25 mouse cellular contexts compared by ENCODE assay signal in the genomic region with DNA sequence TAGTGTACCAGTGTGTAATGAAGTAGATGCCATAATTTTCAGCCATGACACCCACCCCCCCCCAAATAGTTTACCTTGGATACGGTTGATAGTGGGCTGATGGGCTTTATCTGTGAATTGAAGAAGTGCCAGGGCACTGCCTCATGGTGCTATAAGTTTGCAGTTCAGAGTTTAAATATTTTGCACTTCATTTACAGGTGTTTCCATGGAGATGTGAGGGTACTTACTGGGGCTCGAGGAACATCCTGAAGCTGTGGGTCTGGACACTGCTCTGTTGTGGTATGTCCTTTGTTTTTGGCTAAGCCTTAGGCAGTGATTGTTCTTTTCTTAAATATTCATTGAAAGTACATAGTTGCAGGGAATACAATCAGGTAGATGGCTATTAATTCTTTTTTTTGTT. TPM values are rescaled to one million over a fixed set of nuclear protein-coding genes. Genes with fewer than 3 reads are reported as not detected.
"Had no signal": no experiment of that assay in that cellular context is flagged by ENCODE, and none has a peak within 500 bp of the region (broad histone marks: within the 10 kb centered on the region; RNA-seq: fewer than 3 reads in every experiment).

No protein-coding gene starts in this region.

- H3K27ac ChIP-seq: intestine, embryonic 15.5 days; kidney, embryonic 15.5 days; left cerebral cortex, adult 2 months; limb, embryonic 12.5 days; limb, embryonic 15.5 days; liver, embryonic 13.5 days; midbrain, embryonic 10.5 days; midbrain, embryonic 13.5 days had no signal

- DNase-seq: kidney, adult 11 months; kidney, adult 8-10 months; kidney, postnatal 10 days; kidney, postnatal 36 days; layer of hippocampus, postnatal 36 days; liver, embryonic 13.5 days; lung, embryonic 14.5 days; lung, postnatal 36 days; right cerebral cortex, postnatal 14 days; right cerebral cortex, postnatal 4 days; thymus, adult 18-20 months; thymus, postnatal 4 days had no signal

- H3K27me3 ChIP-seq: intestine, embryonic 15.5 days; kidney, embryonic 15.5 days; limb, embryonic 12.5 days; limb, embryonic 15.5 days; liver, embryonic 13.5 days; megakaryocyte, embryonic 14.5 days; midbrain, embryonic 13.5 days had no signal

- H3K9me3 ChIP-seq: intestine, embryonic 15.5 days; kidney, embryonic 15.5 days; limb, embryonic 12.5 days; limb, embryonic 15.5 days; liver, embryonic 13.5 days; megakaryocyte, embryonic 14.5 days; midbrain, embryonic 10.5 days; midbrain, embryonic 13.5 days had no signal

- H3K4me2 ChIP-seq: intestine, embryonic 15.5 days; kidney, embryonic 15.5 days; limb, embryonic 12.5 days; limb, embryonic 15.5 days; liver, embryonic 13.5 days; lung, embryonic 14.5 days; midbrain, embryonic 13.5 days had no signal

- H3K36me3 ChIP-seq: intestine, embryonic 15.5 days; kidney, embryonic 15.5 days; limb, embryonic 12.5 days; limb, embryonic 15.5 days; liver, embryonic 13.5 days; midbrain, embryonic 10.5 days; midbrain, embryonic 13.5 days had no signal

- H3K9ac ChIP-seq: intestine, embryonic 15.5 days; kidney, embryonic 15.5 days; limb, embryonic 12.5 days; limb, embryonic 15.5 days; liver, embryonic 13.5 days; lung, embryonic 14.5 days; midbrain, embryonic 13.5 days had no signal

- H3K4me3 ChIP-seq: intestine, embryonic 15.5 days; kidney, embryonic 15.5 days; left cerebral cortex, adult 2 months; limb, embryonic 12.5 days; limb, embryonic 15.5 days; liver, embryonic 13.5 days; megakaryocyte, embryonic 14.5 days; midbrain, embryonic 10.5 days; midbrain, embryonic 13.5 days; myocyte had no signal

- H3K4me1 ChIP-seq: intestine, embryonic 15.5 days; kidney, embryonic 15.5 days; limb, embryonic 12.5 days; limb, embryonic 15.5 days; liver, embryonic 13.5 days; midbrain, embryonic 10.5 days; midbrain, embryonic 13.5 days had no signal

- ATAC-seq: intestine, embryonic 15.5 days; lung, postnatal 0 days; midbrain, embryonic 13.5 days; midbrain, embryonic 16.5 days had no signal

RNA-seq across cellular contexts. Expression of gene Sell, which starts 1.1 kb away (rescaled TPM):
- polyA plus RNA-seq: limb, embryonic 12.5 days; midbrain, embryonic 10.5 days; midbrain, embryonic 13.5 days; midbrain, embryonic 16.5 days; myocyte; neural tube, embryonic 11.5 days had no signal

RNA-seq across cellular contexts. Expression of gene Sele, which starts 14.8 kb away (rescaled TPM):
- polyA plus RNA-seq: liver, embryonic 13.5 days; lung, embryonic 14.5 days; lung, postnatal 0 days; midbrain, embryonic 10.5 days; midbrain, embryonic 13.5 days; midbrain, embryonic 16.5 days; myocyte; neural tube, embryonic 14.5 days had no signal

RNA-seq across cellular contexts. Expression of gene Selp, which starts 52.2 kb away (rescaled TPM):
- polyA plus RNA-seq: limb, embryonic 12.5 days; lung, embryonic 14.5 days; midbrain, embryonic 10.5 days; midbrain, embryonic 16.5 days; neural tube, embryonic 11.5 days; neural tube, embryonic 14.5 days had no signal
